Mouse (Mus musculus): Measurements from ENCODE around the gene Rassf8. TPM values are rescaled to one million over a fixed set of nuclear protein-coding genes. Genes with fewer than 3 reads are reported as not detected.

Rassf8 gene
- polyA plus RNA-seq, 1 experiment from 2014 or later: 9.1 TPM

- Histone ChIP-seq H3K9ac (no peak overlapping the region), H3K27me3 (no peaks in the 10 kb centered on the region), H3K4me3 (no peak overlapping the region), H3K4me1 (peaks cover 14% of the 10 kb centered on the region; the same call in 1 of the 2 replicates), H3K9me3 (no peaks in the 10 kb centered on the region), H3K27ac (no peak overlapping the region), H3K4me2 (replicated peaks) (no peak overlapping the region), H3K36me3 (no peaks in the 10 kb centered on the region)
- ATAC-seq (ENCODE audit: insufficient number of reproducible peaks, insufficient read depth, low FRiP score, low TSS enrichment): no peak
- WGBS: 59% methylated on average over 5 of the region's 5 CpGs
Observed at GRCm38 (mm10) chr6:145854756-145855155, 108.2 kb downstream of the Rassf8 start.

GRCm38 (mm10) chr6:145855720-145856551, 109.4 kb downstream of the Rassf8 start:
- Histone ChIP-seq H3K27ac (peak overlapping the region; percentile 30; the same call in 1 of the 2 replicates), H3K9ac (peak overlapping the region; percentile 36; the same call in 1 of the 2 replicates)
- WGBS: 5% methylated on average over 28 of the region's 28 CpGs

GRCm38 (mm10) chr6:145857428-145857827, 110.9 kb downstream of the Rassf8 start:
- no peak overlapping the region for H3K4me2 ChIP-seq (replicated peaks)
- 83% methylated on average over 7 of the region's 7 CpGs for WGBS
- H3K27me3 ChIP-seq: peaks cover 9% of the 10 kb centered on the region
- no peak overlapping the region for H3K9ac ChIP-seq
- ATAC-seq (ENCODE audit: insufficient number of reproducible peaks, insufficient read depth, low FRiP score, low TSS enrichment): no peak
- H3K4me3 ChIP-seq: no peak overlapping the region
- no peak overlapping the region for H3K27ac ChIP-seq
- H3K9me3 ChIP-seq: no peaks in the 10 kb centered on the region
- peaks cover 12% of the 10 kb centered on the region; the same call in 1 of the 2 replicates for H3K4me1 ChIP-seq
- H3K36me3 ChIP-seq: no peaks in the 10 kb centered on the region

More at GRCm38 (mm10) chr6:145855720-145856551, 109.4 kb downstream of the Rassf8 start:
- H3K4me1 ChIP-seq: peaks cover 10% of the 10 kb centered on the region; the same call in 1 of the 2 replicates
- peak overlapping the region; percentile 25 for H3K4me3 ChIP-seq
- no peaks in the 10 kb centered on the region for H3K9me3 ChIP-seq
- no peaks in the 10 kb centered on the region for H3K27me3 ChIP-seq
- peak; percentile 89 for ATAC-seq (ENCODE audit: insufficient number of reproducible peaks, insufficient read depth, low FRiP score, low TSS enrichment)
- H3K4me2 ChIP-seq (replicated peaks): peak overlapping the region; percentile 48
- H3K36me3 ChIP-seq: no peaks in the 10 kb centered on the region

- Histone ChIP-seq H3K36me3 (no peaks in the 10 kb centered on the region), H3K4me1 (peaks cover 17% of the 10 kb centered on the region), H3K4me2 (replicated peaks) (no peak overlapping the region), H3K9me3 (no peaks in the 10 kb centered on the region), H3K27ac (no peak overlapping the region), H3K27me3 (peaks cover 18% of the 10 kb centered on the region), H3K4me3 (no peak overlapping the region), H3K9ac (no peak overlapping the region)
- no peak for ATAC-seq (ENCODE audit: insufficient number of reproducible peaks, insufficient read depth, low FRiP score, low TSS enrichment)
- WGBS: 78% methylated on average over 8 of the region's 8 CpGs
Observed at GRCm38 (mm10) chr6:145858414-145858813, 111.9 kb downstream of the Rassf8 start.

GRCm38 (mm10) chr6:145860350-145860749, 113.8 kb downstream of the Rassf8 start:
- Histone ChIP-seq H3K4me2 (replicated peaks) (no peak overlapping the region), H3K9me3 (no peaks in the 10 kb centered on the region), H3K9ac (no peak overlapping the region), H3K4me1 (peaks cover 23% of the 10 kb centered on the region), H3K36me3 (no peaks in the 10 kb centered on the region), H3K27me3 (peaks cover 34% of the 10 kb centered on the region), H3K27ac (no peak overlapping the region), H3K4me3 (no peak overlapping the region)
- WGBS: 46% methylated on average over 2 of the region's 2 CpGs
- ATAC-seq (ENCODE audit: insufficient number of reproducible peaks, insufficient read depth, low FRiP score, low TSS enrichment): no peak

- Histone ChIP-seq H3K4me1 (peaks cover 21% of the 10 kb centered on the region), H3K27ac (no peak overlapping the region), H3K4me2 (replicated peaks) (no peak overlapping the region), H3K9me3 (no peaks in the 10 kb centered on the region), H3K27me3 (peaks cover 37% of the 10 kb centered on the region), H3K36me3 (no peaks in the 10 kb centered on the region), H3K4me3 (no peak overlapping the region), H3K9ac (no peak overlapping the region)
- WGBS: 74% methylated on average over 9 of the region's 9 CpGs
- ATAC-seq (ENCODE audit: insufficient number of reproducible peaks, insufficient read depth, low FRiP score, low TSS enrichment): no peak
Observed at GRCm38 (mm10) chr6:145861462-145862227, 115.1 kb downstream of the Rassf8 start.

- WGBS: 16% methylated on average over 4 of the region's 4 CpGs
- H3K27me3 ChIP-seq: peaks cover 37% of the 10 kb centered on the region
- no peak overlapping the region for H3K27ac ChIP-seq
- H3K36me3 ChIP-seq: no peaks in the 10 kb centered on the region
- H3K4me2 ChIP-seq (replicated peaks): peak overlapping the region; percentile 97
- peaks cover 24% of the 10 kb centered on the region for H3K4me1 ChIP-seq
- no peak for ATAC-seq (ENCODE audit: insufficient number of reproducible peaks, insufficient read depth, low FRiP score, low TSS enrichment)
- H3K9me3 ChIP-seq: no peaks in the 10 kb centered on the region
- H3K4me3 ChIP-seq: peak overlapping the region; percentile 60
- H3K9ac ChIP-seq: peak overlapping the region; percentile 51
Observed at GRCm38 (mm10) chr6:145862321-145862720, 115.8 kb downstream of the Rassf8 start.

- Histone ChIP-seq H3K27me3 (peaks cover 37% of the 10 kb centered on the region), H3K4me1 (peaks cover 24% of the 10 kb centered on the region), H3K27ac (no peak overlapping the region; the same call in 1 of the 2 replicates), H3K4me3 (peak overlapping the region; percentile 60), H3K36me3 (no peaks in the 10 kb centered on the region), H3K9ac (peak overlapping the region; percentile 51), H3K4me2 (replicated peaks) (peak overlapping the region; percentile 97), H3K9me3 (no peaks in the 10 kb centered on the region)
- no peak for ATAC-seq (ENCODE audit: insufficient number of reproducible peaks, insufficient read depth, low FRiP score, low TSS enrichment)
- WGBS: under 1% methylated on average over 35 of the region's 35 CpGs
Observed at GRCm38 (mm10) chr6:145862739-145863064, 116.2 kb downstream of the Rassf8 start.

GRCm38 (mm10) chr6:145863065-145863971, 116.8 kb downstream of the Rassf8 start:
- Histone ChIP-seq H3K9ac (peak overlapping the region; percentile 51), H3K4me3 (peak overlapping the region; percentile 60), H3K4me2 (replicated peaks) (peak overlapping the region; percentile 97), H3K27me3 (peaks cover 37% of the 10 kb centered on the region), H3K9me3 (no peaks in the 10 kb centered on the region), H3K4me1 (peaks cover 24% of the 10 kb centered on the region), H3K27ac (no peak overlapping the region; the same call in 1 of the 2 replicates), H3K36me3 (no peaks in the 10 kb centered on the region)
- under 1% methylated on average over 94 of the region's 105 CpGs for WGBS
- ATAC-seq (ENCODE audit: insufficient number of reproducible peaks, insufficient read depth, low FRiP score, low TSS enrichment): peak; percentile 57

- Histone ChIP-seq H3K9ac (0 out of 2 replicates have a peak overlapping the region, but pooled peaks have one; percentile 51), H3K4me3 (peak overlapping the region; percentile 60), H3K9me3 (no peaks in the 10 kb centered on the region), H3K27ac (no peak overlapping the region), H3K36me3 (no peaks in the 10 kb centered on the region), H3K27me3 (peaks cover 37% of the 10 kb centered on the region), H3K4me1 (peaks cover 24% of the 10 kb centered on the region), H3K4me2 (replicated peaks) (peak overlapping the region; percentile 97)
- no peak for ATAC-seq (ENCODE audit: insufficient number of reproducible peaks, insufficient read depth, low FRiP score, low TSS enrichment)
- 2% methylated on average over 8 of the region's 8 CpGs for WGBS
Observed at GRCm38 (mm10) chr6:145864171-145864570, 117.6 kb downstream of the Rassf8 start.
